Mouse (Mus musculus): ENCODE measurements at regions not wholly inside any gene's neighbourhood (a gene's known extent, or its start where the extent isn't known, plus 50 kb on each side); places are given as distances from the start of the nearest gene placed in this dataset.

GRCm38 (mm10) chr2:45249658-45250057 is 132.5 kb upstream of the Zeb2 start:
- Histone ChIP-seq H3K36me3 (ENCODE audit: control insufficient read depth in 1 of 2, insufficient read depth in 2 of 2, low read length in 2 of 2) (peaks cover 0 to 11% of the 10 kb centered on the region in 2 experiments; a peak in 2 of 4 replicates), H3K9ac (ENCODE audit: control insufficient read depth, low read depth, low read length, poor library complexity, severe bottlenecking) (no peak overlapping the region), H3K27ac (ENCODE audit: control insufficient read depth, low read depth, low read length) (no peak overlapping the region), H3K4me1 (ENCODE audit: control insufficient read depth in 1 of 2, insufficient read depth in 2 of 2, low read length in 2 of 2) (peaks cover 8 to 15% of the 10 kb centered on the region in 2 experiments), H3K4me3 (ENCODE audit: control insufficient read depth in 1 of 2, insufficient read depth in 1 of 2, low read depth in 2 of 2, low read length in 2 of 2) (no peak overlapping the region), H3K27me3 (ENCODE audit: control insufficient read depth in 1 of 2, insufficient read depth in 2 of 2, low read length in 2 of 2) (no peaks in the 10 kb centered on the region), H3K9me3 (replicated peaks; ENCODE audit: insufficient read depth, low read length) (no peaks in the 10 kb centered on the region), H3K79me2 (ENCODE audit: control insufficient read depth, insufficient read depth, low read length, poor library complexity) (no peaks in the 10 kb centered on the region)
- TF ChIP-seq RCOR1 (IDR thresholded peaks at IDR 0.05; ENCODE audit: low read depth, low read length) (no peak), NRF1 (IDR thresholded peaks at IDR 0.05; ENCODE audit: insufficient read depth, low read depth, low read length, poor library complexity, severe bottlenecking) (no peak), USF2 (IDR thresholded peaks at IDR 0.05; ENCODE audit: borderline replicate concordance in 1 of 2, insufficient read depth in 1 of 2, low read depth in 1 of 2, low read length in 2 of 2) (no peak), CTCF (IDR thresholded peaks at IDR 0.05 in 2 of 3, conservative IDR thresholded peaks at IDR 0.05 in 1 of 3; ENCODE audit: control insufficient read depth in 1 of 3, insufficient read depth in 1 of 3, low read depth in 2 of 3, low read length in 3 of 3, poor library complexity in 1 of 3, severe bottlenecking in 1 of 3) (no peak), POLR2AphosphoS2 (IDR thresholded peaks at IDR 0.05; ENCODE audit: low read length) (no peak), MEF2A (IDR thresholded peaks at IDR 0.05; ENCODE audit: extremely low read depth, insufficient replicate concordance, low read depth, low read length, poor library complexity, severe bottlenecking) (no peak), ZNF384 (IDR thresholded peaks at IDR 0.05; ENCODE audit: low read depth, low read length) (no peak)
- no peak for DNase-seq (ENCODE audit: low read depth, low spot score)

- no peak for TF ChIP-seq MXI1 (IDR thresholded peaks at IDR 0.05; ENCODE audit: low read depth, low read length)
- TF ChIP-seq NRF1 (IDR thresholded peaks at IDR 0.05; ENCODE audit: insufficient read depth, low read depth, low read length, poor library complexity, severe bottlenecking) = no peak
- peak; percentile 28 for DNase-seq (ENCODE audit: low read depth, low spot score)
- H3K36me3 ChIP-seq (ENCODE audit: control insufficient read depth in 1 of 2, insufficient read depth in 2 of 2, low read length in 2 of 2) = peaks cover 0 to 12% of the 10 kb centered on the region in 2 experiments; a peak in 2 of 4 replicates
- no peaks in the 10 kb centered on the region for H3K27me3 ChIP-seq (ENCODE audit: control insufficient read depth in 1 of 2, insufficient read depth in 2 of 2, low read length in 2 of 2)
- peaks cover 8 to 18% of the 10 kb centered on the region in 2 experiments for H3K4me1 ChIP-seq (ENCODE audit: control insufficient read depth in 1 of 2, insufficient read depth in 2 of 2, low read length in 2 of 2)
- no peaks in the 10 kb centered on the region for H3K79me2 ChIP-seq (ENCODE audit: control insufficient read depth, insufficient read depth, low read length, poor library complexity)
- H3K9me3 ChIP-seq (replicated peaks; ENCODE audit: insufficient read depth, low read length) = no peaks in the 10 kb centered on the region
- no peak overlapping the region for H3K9ac ChIP-seq (ENCODE audit: control insufficient read depth, low read depth, low read length, poor library complexity, severe bottlenecking)
- no peak overlapping the region for H3K4me3 ChIP-seq (ENCODE audit: control insufficient read depth in 1 of 2, insufficient read depth in 1 of 2, low read depth in 2 of 2, low read length in 2 of 2)
- no peak overlapping the region; the same call in 1 of the 2 replicates for H3K27ac ChIP-seq (ENCODE audit: control insufficient read depth, low read depth, low read length)
Measured at GRCm38 (mm10) chr2:45246061-45246945, 129.1 kb upstream of the Zeb2 start.

GRCm38 (mm10) chr2:45245506-45245905 is 128.3 kb upstream of the Zeb2 start:
- peak; percentile 82 for DNase-seq (ENCODE audit: low read depth, low spot score)
- Histone ChIP-seq H3K36me3 (ENCODE audit: control insufficient read depth in 1 of 2, insufficient read depth in 2 of 2, low read length in 2 of 2) (peaks cover 0 to 14% of the 10 kb centered on the region in 2 experiments; a peak in 2 of 4 replicates), H3K27me3 (ENCODE audit: control insufficient read depth in 1 of 2, insufficient read depth in 2 of 2, low read length in 2 of 2) (no peaks in the 10 kb centered on the region), H3K4me3 (ENCODE audit: control insufficient read depth in 1 of 2, insufficient read depth in 1 of 2, low read depth in 2 of 2, low read length in 2 of 2) (0 out of 4 replicates have a peak overlapping the region, but pooled peaks of 1 of the 2 experiments have one; percentile 0), H3K4me1 (ENCODE audit: control insufficient read depth in 1 of 2, insufficient read depth in 2 of 2, low read length in 2 of 2) (peaks cover 8 to 23% of the 10 kb centered on the region in 2 experiments), H3K79me2 (ENCODE audit: control insufficient read depth, insufficient read depth, low read length, poor library complexity) (no peaks in the 10 kb centered on the region), H3K9ac (ENCODE audit: control insufficient read depth, low read depth, low read length, poor library complexity, severe bottlenecking) (no peak overlapping the region), H3K27ac (ENCODE audit: control insufficient read depth, low read depth, low read length) (no peak overlapping the region), H3K9me3 (replicated peaks; ENCODE audit: insufficient read depth, low read length) (no peaks in the 10 kb centered on the region)
- TF ChIP-seq GABPA (IDR thresholded peaks at IDR 0.05; ENCODE audit: low read depth, low read length) (no peak), NELFE (IDR thresholded peaks at IDR 0.05; ENCODE audit: low read depth, low read length) (no peak), CHD2 (IDR thresholded peaks at IDR 0.05; ENCODE audit: low read length) (no peak), CHD1 (IDR thresholded peaks at IDR 0.05; ENCODE audit: low read depth, low read length) (no peak), RAD21 (IDR thresholded peaks at IDR 0.05; ENCODE audit: low read depth, low read length) (no peak), ZC3H11A (IDR thresholded peaks at IDR 0.05; ENCODE audit: low read depth, low read length) (no peak), CTCF (IDR thresholded peaks at IDR 0.05 in 2 of 3, conservative IDR thresholded peaks at IDR 0.05 in 1 of 3; ENCODE audit: control insufficient read depth in 1 of 3, insufficient read depth in 1 of 3, low read depth in 2 of 3, low read length in 3 of 3, poor library complexity in 1 of 3, severe bottlenecking in 1 of 3) (no peak), USF2 (IDR thresholded peaks at IDR 0.05; ENCODE audit: borderline replicate concordance in 1 of 2, insufficient read depth in 1 of 2, low read depth in 1 of 2, low read length in 2 of 2) (peak in 1 of 2 experiments; percentile 63; a peak in 1 of 4 replicates), MAX (IDR thresholded peaks at IDR 0.05; ENCODE audit: low read length) (no peak; the same call in 1 of the 2 replicates), JUND (IDR thresholded peaks at IDR 0.05; ENCODE audit: low read depth, low read length) (no peak), ETS1 (IDR thresholded peaks at IDR 0.05; ENCODE audit: low read depth, low read length) (peak; percentile 68; the same call in 1 of the 2 replicates), USF1 (IDR thresholded peaks at IDR 0.05; ENCODE audit: low read depth, low read length) (peak; percentile 92), RCOR1 (IDR thresholded peaks at IDR 0.05; ENCODE audit: low read depth, low read length) (peak; percentile 62; the same call in 1 of the 2 replicates), BHLHE40 (IDR thresholded peaks at IDR 0.05; ENCODE audit: borderline replicate concordance, low read depth, low read length) (peak; percentile 69; the same call in 1 of the 2 replicates), UBTF (IDR thresholded peaks at IDR 0.05; ENCODE audit: borderline replicate concordance, insufficient read depth, low read depth, low read length) (no peak), ZNF384 (IDR thresholded peaks at IDR 0.05; ENCODE audit: low read depth, low read length) (peak; percentile 93)
